Mouse (Mus musculus): ENCODE measurements around the gene Mnt. TPM values are rescaled to one million over a fixed set of nuclear protein-coding genes. Genes with fewer than 3 reads are reported as not detected.

Gene Mnt
- total RNA-seq, 4 experiments from 2014 or later: 7.4 to 13.4 (median 10.2) TPM

DNA sequence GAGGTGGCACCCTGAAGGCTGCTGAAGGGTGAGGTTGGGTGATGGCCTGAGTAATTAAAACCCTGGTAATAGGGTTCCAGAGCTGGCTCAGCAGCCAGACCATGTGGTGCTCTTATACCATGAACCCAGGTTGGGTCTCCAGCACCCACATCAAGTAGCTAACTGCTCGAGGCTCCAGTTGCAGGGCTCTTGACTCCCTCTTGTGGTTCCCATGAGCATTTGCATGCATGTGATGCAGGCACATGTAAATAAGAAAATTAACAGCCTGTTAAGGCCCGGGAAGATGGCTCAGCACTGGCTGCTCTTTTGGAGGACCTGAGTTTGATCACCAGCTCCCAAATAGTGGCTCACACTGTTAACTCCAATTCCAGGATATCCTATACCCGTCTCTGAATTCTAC is 15.1 kb downstream of the Mnt start:
- DNase-seq (ENCODE audit: low spot score): no peak

DNA sequence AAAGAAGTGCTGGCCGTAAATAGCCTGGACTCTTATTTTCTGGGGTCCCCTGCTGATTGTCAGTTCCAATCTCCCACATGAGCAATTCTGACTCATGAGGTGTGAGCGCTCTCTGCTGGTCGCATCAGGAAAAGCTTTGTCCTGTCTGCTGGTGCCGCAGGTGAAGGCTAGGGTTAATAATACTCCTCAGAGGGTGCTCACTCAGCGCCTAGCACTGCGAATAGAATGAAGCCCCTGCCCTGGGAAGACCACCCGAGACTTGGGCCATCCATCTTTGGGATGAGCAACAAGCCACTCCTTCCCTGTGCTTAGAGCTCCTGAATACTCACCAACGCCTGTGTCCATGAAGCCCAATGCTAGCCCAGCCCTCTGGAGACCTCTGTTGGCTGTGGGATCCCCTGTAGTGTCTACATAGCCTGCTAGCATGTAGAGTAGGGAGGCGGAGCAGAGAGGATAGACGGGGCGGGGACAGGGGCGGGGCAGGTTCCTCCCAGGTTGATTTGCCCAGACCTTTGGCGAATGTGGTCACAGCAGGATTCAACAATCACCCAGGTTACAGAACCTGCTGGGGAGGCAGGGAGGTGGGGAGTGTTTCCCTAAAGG is 17.3 kb downstream of the Mnt start:
- peak; percentile 74 for DNase-seq (ENCODE audit: low spot score)

DNA sequence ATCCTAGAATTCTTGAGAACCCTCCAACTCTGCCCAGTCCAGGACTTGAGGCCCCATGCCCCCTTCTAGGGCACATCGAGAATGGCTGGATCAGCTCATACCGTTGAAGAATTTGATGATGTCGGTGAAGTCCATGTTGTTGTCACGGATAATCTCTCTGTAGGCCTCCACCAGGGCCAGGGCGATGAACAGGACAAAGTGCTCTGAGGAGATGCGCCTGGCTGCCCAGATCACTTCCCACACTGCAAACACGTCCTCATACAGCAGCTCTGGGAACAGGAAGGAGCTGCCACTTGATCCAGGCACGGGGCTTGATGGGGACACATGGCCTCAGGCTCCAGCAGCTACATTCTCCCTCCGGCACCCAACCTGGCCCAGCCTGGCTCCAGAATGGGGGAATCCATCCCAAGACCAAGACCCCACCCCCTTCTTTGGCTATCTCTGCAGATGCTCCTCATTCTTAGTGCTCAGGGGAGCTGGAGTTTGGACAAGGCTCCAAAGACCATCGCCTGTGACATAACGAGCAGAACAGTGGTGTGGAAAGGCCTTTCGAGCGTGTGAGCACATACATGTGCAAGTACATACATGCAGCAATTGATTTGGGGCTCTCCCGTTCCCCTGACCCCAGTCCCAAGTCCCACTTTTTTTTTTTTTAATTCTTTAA is 20.4 kb downstream of the Mnt start:
- no peak for DNase-seq (ENCODE audit: low spot score)

DNA sequence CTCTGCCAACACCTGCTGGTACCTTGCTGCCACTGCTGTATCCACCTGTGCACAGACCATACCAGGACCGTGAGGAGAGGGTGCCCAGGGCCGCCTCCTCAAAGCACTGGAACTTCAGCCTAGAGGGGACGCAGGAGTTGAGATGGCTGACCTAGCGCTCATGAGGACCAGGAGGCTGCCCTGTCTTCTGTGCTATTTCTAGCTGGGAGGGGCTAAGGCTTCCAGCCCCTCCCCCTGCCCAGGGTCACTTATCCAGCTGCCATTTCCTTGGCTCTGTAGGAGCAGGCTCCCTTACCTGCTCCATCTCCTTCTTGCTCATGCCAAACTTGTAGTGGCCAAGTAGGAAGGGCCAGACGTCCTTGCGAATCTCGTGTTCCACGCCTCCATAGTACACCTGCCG is 27.0 kb downstream of the Mnt start:
- no peak for DNase-seq (ENCODE audit: low spot score)

DNA sequence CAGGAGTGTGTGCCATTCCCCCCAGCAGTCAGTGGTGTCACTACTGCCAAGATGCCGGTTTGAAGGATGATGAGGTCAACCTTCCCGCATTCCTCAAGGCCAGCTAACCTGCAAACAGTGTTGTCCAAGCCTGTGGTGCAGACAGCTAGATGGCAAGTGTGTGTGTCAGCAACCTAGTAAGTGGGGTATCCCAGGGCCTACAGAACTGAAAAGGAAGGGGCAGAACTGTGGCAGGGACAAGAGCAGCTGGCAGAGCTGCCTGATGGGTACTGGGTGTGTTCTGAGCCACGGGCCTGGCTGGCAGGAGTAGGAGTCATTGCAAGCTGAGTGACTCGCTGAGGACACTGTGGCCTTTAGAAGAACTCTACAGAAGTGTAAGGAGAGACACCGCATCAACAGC is 31.4 kb downstream of the Mnt start:
- DNase-seq (ENCODE audit: low spot score): no peak

DNA sequence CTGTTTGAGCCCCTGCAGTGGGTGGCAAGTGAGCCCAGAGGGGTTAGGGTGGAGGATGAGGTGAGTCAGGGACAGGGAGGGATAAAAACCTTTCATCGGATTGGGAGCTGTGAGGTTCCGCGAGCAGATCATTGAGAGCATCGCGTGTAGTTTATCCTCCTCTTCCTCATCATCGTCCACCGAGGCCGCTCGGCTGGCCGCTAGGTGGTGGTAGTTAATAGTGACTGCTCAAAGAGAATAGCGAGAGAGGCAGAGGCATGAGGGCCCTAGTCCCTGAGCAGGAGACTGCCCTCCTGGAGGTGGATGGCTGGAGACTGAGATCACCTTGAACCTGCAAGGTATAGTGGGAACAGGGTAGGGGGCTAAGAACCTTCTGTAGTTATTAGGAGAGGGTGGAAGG is 32.8 kb downstream of the Mnt start:
- no peak for DNase-seq (ENCODE audit: low spot score)

DNA sequence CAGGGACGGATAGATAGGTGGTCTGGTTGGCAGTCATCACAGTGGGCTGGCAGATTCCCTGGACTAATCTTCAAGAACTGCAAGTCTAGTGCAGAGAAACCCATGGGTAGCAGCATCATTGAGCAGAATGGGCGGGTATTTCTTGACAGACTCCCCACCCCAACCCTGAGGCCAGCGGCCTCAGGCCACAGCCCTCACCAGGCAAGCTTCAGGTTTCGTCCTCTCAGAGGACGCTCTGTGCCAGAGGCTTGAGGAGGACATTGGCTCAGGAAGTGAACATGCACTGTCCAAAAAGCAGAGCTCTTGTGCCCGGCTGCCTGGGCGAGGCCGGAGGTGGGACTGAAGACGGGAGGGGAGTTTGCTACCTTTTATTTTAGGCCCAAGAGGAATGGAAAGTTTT is 33.7 kb downstream of the Mnt start:
- no peak for DNase-seq (ENCODE audit: low spot score)

DNA sequence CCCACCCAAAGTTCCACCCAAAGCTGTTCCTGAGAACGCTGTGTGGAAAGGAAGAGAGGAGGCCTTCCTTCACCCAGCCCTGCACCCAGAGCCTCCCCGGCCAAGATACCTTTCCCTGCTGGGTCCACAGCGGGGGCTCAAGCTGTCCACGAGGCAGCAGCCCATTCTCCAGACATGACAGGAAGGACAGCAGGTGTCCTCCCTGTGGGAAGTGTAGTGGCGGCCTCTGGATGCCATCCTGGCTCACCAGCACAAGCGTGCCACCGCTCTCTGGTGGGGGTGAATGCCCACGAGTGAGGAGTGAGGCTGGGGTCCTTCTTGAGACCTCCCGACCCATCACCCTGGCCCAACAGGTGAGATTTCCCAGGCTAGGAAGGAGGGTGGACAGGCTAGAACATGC is 34.5 kb downstream of the Mnt start:
- no peak for DNase-seq (ENCODE audit: low spot score)

DNA sequence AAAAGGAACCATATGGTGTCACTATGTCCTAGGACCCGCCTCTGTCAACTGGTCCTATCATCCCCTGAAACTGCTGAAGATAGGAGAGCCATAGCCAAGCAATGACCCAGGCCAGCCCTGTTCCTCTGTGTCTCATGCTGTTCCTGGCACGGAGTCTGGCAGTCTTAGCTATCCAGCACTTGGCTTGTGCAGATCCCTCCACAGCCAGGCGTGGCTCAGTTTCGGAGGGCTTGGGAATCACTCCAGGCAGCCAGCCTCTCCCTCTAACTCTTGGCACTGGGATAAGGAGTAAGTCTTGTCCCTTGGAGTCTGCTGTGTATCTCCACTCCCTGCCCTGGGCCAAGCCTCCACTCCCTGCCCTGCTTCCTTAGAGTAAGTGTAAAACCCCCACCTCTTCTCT is 35.9 kb downstream of the Mnt start:
- DNase-seq (ENCODE audit: low spot score): peak; percentile 86

DNA sequence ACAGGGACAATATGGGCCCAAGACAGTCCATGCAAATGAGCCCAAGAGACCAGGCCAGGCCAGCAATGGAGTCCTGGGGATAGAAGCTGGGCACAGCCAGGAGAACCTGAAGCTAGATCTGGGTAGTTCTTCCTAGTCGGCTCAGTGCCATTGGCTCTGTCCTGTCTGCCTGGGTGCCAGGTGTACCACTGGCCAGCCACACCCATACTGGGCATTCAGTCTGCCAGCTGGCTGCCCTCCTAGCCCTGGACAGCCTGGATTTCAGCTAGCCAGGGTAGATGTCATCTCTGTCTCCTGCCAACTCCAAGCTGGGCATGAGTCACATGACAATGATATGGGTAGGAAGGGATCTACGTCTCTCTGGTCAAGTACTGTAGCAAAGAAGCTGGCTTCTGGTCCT is 36.5 kb downstream of the Mnt start:
- DNase-seq (ENCODE audit: low spot score): peak; percentile 80

DNA sequence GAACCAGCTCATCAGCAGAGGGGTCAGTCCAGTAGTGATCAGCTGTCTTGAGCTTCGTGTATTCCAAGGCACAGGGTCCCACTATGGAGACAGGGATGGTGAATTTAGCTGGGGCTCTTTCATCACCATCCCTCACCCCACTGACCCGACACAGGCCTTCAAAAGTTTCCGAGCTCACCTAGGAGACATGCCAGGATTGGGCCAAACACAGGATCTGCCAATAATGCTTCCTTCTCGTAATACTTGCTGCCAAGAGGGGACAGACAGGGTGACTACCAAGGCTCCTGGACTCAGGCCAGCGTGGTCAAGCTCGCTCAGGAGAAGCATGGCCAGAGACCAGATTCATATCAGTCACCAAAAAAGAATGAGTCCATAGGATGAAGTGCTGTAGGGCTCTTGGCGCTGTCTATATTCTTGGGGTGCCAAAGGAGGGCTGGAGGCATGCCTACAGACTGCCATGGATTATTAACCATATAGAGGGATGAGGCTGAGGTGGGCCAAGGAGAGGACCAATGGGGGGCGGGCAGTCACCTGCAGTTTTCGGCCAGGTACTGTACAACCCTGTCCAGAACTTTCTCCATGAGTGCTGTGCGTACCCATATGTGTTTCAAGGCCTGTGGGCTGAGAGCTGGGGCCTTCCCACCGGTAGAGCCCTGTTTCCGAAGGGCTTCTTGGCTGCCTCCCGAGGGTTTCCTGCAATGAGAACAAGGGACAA is 37.5 kb downstream of the Mnt start:
- no peak for DNase-seq (ENCODE audit: low spot score)

DNA sequence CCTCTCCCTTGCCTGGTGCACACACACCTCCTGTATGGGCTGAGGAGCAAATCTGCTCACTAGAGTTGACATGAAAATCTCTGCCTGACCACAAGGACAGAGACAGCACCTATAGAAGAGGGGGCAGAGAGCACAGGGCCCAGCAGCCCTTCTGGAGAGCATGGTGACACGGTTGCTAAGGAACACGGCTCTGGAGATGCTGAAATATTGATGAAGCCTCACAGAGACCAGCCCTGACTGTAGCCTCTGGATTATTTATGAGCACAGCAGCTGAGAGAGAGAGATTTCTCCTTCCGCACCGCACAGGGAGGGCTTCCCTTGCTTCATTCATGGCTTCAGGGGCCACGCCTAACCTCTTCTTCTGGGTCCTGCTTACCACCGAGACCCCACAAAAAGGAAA is 38.9 kb downstream of the Mnt start:
- DNase-seq (ENCODE audit: low spot score): no peak

DNA sequence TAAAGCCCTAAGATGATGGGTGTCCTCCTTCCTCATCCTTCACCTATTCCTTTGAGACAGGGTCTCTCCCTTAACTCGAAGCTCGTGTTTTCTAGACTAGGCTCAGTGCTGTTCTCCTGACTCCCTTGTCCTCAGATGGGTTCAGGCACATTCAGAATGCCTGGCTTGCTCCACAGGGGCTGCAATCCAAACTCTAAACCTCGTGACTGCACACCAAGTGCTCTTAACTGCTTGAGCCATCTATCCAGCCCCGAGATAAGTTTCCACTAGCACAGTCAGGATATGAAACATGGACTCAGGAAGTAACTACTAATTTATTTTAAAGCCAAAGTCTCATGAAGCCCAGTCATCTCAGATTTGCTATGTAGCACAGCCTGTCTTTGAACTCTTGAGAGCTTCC is 39.8 kb downstream of the Mnt start:
- DNase-seq (ENCODE audit: low spot score): no peak

DNA sequence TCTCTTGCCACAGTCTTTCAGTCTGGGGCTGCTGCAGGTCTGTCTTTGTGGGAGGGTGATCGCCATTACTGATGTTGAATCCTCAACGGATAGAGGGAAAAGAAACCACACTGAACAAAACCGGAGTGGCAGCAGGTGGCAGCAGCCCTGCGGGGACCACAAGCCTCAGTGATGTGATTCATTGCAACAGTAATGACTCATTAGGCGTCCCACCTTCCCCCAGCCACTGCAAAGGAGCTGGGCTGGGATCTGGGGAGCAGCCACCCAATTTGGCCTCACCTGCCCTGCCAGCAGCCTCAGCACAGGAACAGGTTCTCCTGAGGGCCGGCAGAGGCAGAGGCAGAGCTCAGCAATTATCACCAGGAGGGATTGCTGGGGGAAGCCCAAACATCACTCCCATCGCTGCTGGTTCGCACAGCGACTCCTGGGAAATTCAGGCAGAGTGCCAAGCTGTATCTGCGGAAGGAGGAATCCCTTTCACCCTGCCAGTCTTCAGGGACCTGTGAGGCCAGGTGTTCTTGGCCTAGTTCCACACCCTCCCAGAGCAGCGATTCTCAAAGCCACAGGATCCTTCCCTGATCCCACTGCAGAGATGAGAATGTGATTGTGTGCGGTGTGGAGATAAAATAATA is 40.4 kb downstream of the Mnt start:
- DNase-seq (ENCODE audit: low spot score): no peak

DNA sequence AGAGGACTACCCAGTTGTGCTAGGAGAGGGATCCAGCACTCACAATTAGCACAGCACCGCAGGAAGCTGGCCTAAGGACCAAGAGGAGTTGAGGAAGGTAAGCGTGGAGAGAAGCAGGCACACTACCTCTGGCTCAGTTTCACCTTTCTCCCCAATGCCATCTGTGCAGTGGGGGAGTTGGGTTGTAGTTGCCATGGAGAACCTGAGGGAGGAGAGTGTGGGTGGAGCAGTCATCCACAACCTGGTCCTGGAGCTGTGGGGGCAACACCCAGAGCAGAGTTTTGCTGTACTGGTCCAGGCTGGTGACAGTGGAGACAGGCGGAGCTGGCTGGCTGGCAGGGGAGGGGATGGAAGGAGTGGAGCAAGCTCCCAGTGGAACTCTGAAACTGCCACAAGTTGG is 43.9 kb downstream of the Mnt start:
- no peak for DNase-seq (ENCODE audit: low spot score)

DNA sequence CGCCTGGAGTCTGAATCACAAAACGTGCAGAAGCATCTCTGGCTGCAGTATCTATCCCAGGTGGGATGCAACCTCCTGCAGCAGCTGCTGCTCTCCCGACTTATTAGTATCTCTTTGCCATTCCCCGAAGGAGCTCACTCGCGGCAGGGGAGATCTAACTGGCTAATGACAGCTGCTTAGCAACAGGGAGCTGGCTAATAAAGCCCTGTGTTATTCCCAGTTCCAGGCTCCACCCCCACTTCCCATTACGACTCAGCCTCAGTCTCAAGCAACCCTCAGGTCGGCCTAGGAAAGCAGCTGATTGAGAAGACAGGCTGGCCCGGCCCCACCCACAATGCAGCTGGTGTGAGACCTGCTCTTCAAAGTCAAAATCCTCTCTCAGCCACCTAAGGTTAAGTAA is 46.1 kb downstream of the Mnt start:
- peak; percentile 62 for DNase-seq (ENCODE audit: low spot score)

DNA sequence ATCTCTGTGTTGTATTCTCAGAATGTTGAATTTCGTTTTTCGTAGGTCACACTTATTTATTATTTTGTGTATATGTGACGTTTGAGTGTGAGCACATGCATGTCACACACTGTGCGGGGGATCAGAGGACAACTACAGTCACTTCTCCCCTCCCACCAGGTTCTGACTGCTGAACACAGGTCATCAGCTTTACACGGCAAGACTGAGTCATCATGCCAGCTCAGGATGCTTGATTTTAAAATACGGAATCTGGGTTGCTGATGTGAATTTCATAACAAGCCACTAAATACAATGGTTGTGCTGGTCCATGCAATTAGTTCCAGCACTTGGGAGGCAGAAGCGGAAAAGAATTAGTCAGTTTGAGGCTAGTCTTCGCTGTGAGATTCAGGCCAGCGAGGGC is 50.3 kb downstream of the Mnt start:
- DNase-seq (ENCODE audit: low spot score): no peak

DNA sequence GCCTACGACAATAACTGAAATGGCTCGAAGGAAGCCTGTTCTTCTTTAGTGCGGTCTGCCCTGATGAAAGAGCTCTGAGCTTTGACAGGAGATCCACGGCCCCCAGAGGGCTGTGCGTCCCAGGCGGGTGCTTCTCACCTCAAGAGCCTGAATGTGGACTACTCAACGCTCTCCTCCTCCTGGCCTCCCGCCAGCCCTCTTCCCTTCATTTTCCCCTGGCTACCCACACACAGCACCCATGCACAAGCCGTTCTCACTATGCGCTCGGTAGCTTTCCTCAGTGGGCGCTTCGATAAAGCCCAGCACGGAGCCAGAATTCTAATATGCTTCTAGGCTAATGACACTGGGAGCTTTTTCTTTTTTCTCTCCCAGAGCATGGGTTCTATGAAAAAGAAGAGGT is 51.3 kb downstream of the Mnt start:
- DNase-seq (ENCODE audit: low spot score): no peak

DNA sequence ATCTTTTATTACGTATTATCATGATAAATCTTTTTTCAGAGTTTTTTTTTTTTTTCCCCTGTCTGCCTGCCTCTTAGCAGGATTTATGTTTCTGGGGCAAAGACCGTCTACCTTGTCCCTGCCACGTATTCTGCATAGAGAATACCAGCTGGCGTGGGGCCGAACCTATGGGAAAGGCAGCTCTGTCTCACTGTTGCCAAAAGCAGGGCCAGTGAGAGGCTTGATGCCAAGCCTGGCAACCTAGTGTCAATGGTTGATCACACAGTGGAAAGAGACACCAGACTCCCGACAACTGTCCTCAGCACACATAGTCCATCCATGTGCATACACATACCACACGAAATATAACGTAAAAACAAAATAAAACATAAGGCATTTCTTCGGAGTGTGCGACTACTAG is 52.4 kb downstream of the Mnt start:
- DNase-seq (ENCODE audit: low spot score): no peak

DNA sequence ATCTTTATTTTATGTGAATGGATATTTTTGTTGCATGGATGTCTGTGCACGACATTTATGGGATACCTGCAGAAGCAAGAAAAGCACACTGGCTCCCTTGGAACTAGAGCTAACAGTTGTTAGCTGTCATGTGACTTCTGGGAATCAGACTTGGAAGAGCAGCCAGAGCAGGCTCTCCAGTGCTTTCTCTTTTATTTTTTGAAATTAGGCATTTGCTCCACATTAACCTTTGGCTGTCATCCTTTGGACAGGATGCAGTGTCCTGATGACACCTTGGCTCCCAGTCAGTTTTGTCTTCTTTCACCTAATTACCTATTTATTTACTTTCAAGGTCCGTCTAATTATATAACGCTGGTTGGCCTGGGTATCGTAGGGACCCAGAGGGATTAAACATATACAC is 63.9 kb downstream of the Mnt start:
- no peak for DNase-seq (ENCODE audit: low spot score)

Data from heart, adult 8-10 months (tissue).